Mouse (Mus musculus) spleen, adult 2 months (tissue): Measurements from ENCODE around the gene Mark1. TPM values are rescaled to one million over a fixed set of nuclear protein-coding genes. Genes with fewer than 3 reads are reported as not detected.

ENCODE experiments used
- DNase-seq, 2 experiments: peaks; one replicate each; pipeline versions ENCODE4 v3.0.0 to v3.0.0-alpha.2; 2012 to 2021; ENCODE audit warnings: low spot score in 2 of 2, low read depth in 1 of 2
- H3K27ac ChIP-seq: fragments of 200-500 bp; 2 replicates; pipeline ENCODE4 v1.5.1; 2012; ENCODE audit warnings: low read length, inconsistent platforms; ENCODE audit not compliant: insufficient read depth
- H3K27me3 ChIP-seq: fragments of 200-500 bp; 2 replicates; pipeline ENCODE4 v1.6.1; 2012; ENCODE audit warnings: mild to moderate bottlenecking, moderate library complexity, low read length, inconsistent platforms; ENCODE audit not compliant: control insufficient read depth, insufficient read depth
- H3K36me3 ChIP-seq: fragments of 200-500 bp; 2 replicates; pipeline ENCODE4 v1.6.1; 2012; ENCODE audit warnings: mild to moderate bottlenecking, low read length, inconsistent platforms; ENCODE audit not compliant: control insufficient read depth, insufficient read depth
- H3K4me1 ChIP-seq: fragments of 200-500 bp; 2 replicates; pipeline ENCODE4 v1.6.1; 2011; ENCODE audit warnings: inconsistent platforms; ENCODE audit not compliant: control insufficient read depth, insufficient read depth, insufficient read length
- H3K4me3 ChIP-seq: fragments of 200-500 bp; 2 replicates; pipeline ENCODE4 v1.5.1; 2011; ENCODE audit warnings: mild to moderate bottlenecking, inconsistent platforms; ENCODE audit not compliant: insufficient read depth, insufficient read length; ENCODE audit errors: extremely low read depth
- CTCF ChIP-seq: fragments of 200-500 bp; IDR thresholded peaks from 2 replicates; pipeline ENCODE4 v1.5.1; 2011; ENCODE audit warnings: mild to moderate bottlenecking, inconsistent platforms; ENCODE audit not compliant: insufficient read depth, insufficient read length, insufficient replicate concordance; ENCODE audit errors: extremely low read depth
- POLR2A ChIP-seq: fragments of 200-500 bp; IDR thresholded peaks from 2 replicates; pipeline ENCODE4 v1.6.1; 2011; ENCODE audit warnings: low read depth, low read length, inconsistent platforms
- WGBS: fragments of 180-500 bp; shearing (Covaris S2); methylation state at CpG from one replicate; pipeline ENCODE4 v1.1.7; 2018; 5-methylcytosine and 5-hydroxymethylcytosine counted together
- polyA plus RNA-seq: library from polyadenylated mRNA; depleted of rRNA; stranded (reverse); fragments of >200 nt; gene quantifications from 2 replicates; pipeline ENCODE4 v1.2.3, GENCODE M21; 2012

The Mark1 gene
- polyA plus RNA-seq, 1 experiment, result 1.6 TPM

- peaks cover 3% of the 10 kb centered on the region; the same call in 1 of the 2 replicates for H3K4me1 ChIP-seq
- no peak overlapping the region for H3K27ac ChIP-seq
- H3K36me3 ChIP-seq, result no peaks in the 10 kb centered on the region
- WGBS, result 95% methylated on average over 18 of the region's 18 CpGs
- TF ChIP-seq POLR2A (no peak), CTCF (no peak)
- no peak overlapping the region for H3K4me3 ChIP-seq
- no peak for DNase-seq
- no peaks in the 10 kb centered on the region for H3K27me3 ChIP-seq
Measured at GRCm38 (mm10) chr1:184912336-184912735, 87.0 kb downstream of the Mark1 start.

- Histone ChIP-seq H3K4me1 (peaks cover 3% of the 10 kb centered on the region; the same call in 1 of the 2 replicates), H3K36me3 (no peaks in the 10 kb centered on the region), H3K27ac (no peak overlapping the region), H3K4me3 (no peak overlapping the region), H3K27me3 (no peaks in the 10 kb centered on the region)
- TF ChIP-seq POLR2A, result no peak
- no peak for TF ChIP-seq CTCF
- DNase-seq, result no peak
- WGBS, result 73% methylated on average over 6 of the region's 6 CpGs
Measured at GRCm38 (mm10) chr1:184911861-184912260, 87.5 kb downstream of the Mark1 start.

DNA sequence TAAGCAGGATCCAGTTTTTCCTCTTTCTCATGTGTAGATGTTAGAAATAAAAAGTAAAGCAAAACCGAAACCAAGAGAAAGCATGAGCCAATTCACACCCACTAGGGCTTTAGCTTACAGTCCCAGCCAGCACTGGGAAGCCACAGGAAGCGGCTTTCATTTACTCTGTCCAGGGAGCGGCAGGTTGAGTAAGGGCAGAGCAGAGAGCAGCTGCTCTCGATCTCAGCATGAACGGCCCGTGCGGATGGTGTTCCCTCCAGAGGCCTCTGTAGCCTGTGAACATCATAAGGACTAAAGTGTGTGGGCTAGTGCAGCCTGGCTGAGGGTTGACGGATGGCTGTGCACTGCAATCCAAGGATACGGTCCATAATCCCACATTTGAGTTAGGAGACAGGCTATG, 90.8 kb downstream of the Mark1 start:
- Histone ChIP-seq H3K4me3 (peak overlapping the region; percentile 37; the same call in 1 of the 2 replicates), H3K27me3 (no peaks in the 10 kb centered on the region), H3K4me1 (peaks cover 3% of the 10 kb centered on the region; the same call in 1 of the 2 replicates), H3K36me3 (no peaks in the 10 kb centered on the region), H3K27ac (no peak overlapping the region)
- no peak for TF ChIP-seq CTCF
- TF ChIP-seq POLR2A, result no peak
- DNase-seq, result no peak
- WGBS, result 15% methylated on average over 9 of the region's 9 CpGs

GRCm38 (mm10) chr1:184905904-184906745, 93.2 kb downstream of the Mark1 start:
- H3K4me3 ChIP-seq, result no peak overlapping the region
- WGBS, result 94% methylated on average over 12 of the region's 12 CpGs
- TF ChIP-seq CTCF (no peak), POLR2A (no peak)
- no peaks in the 10 kb centered on the region for H3K36me3 ChIP-seq
- DNase-seq, result no peak
- peaks cover 3% of the 10 kb centered on the region; the same call in 1 of the 2 replicates for H3K4me1 ChIP-seq
- H3K27me3 ChIP-seq, result no peaks in the 10 kb centered on the region
- H3K27ac ChIP-seq, result no peak overlapping the region

GRCm38 (mm10) chr1:184905371-184905770, 94.0 kb downstream of the Mark1 start:
- H3K4me3 ChIP-seq, result no peak overlapping the region
- WGBS, result 92% methylated on average over 19 of the region's 19 CpGs
- no peaks in the 10 kb centered on the region for H3K36me3 ChIP-seq
- no peaks in the 10 kb centered on the region for H3K27me3 ChIP-seq
- H3K27ac ChIP-seq, result no peak overlapping the region
- H3K4me1 ChIP-seq, result peaks cover 3% of the 10 kb centered on the region; the same call in 1 of the 2 replicates
- DNase-seq, result no peak
- TF ChIP-seq POLR2A, result no peak
- no peak for TF ChIP-seq CTCF

GRCm38 (mm10) chr1:184903697-184904096, 95.7 kb downstream of the Mark1 start:
- WGBS, result 88% methylated on average over 7 of the region's 7 CpGs
- H3K36me3 ChIP-seq, result no peaks in the 10 kb centered on the region
- TF ChIP-seq CTCF, result no peak
- TF ChIP-seq POLR2A, result no peak
- no peak overlapping the region for H3K27ac ChIP-seq
- H3K27me3 ChIP-seq, result no peaks in the 10 kb centered on the region
- H3K4me1 ChIP-seq, result peaks cover 2% of the 10 kb centered on the region; the same call in 1 of the 2 replicates
- DNase-seq, result no peak
- H3K4me3 ChIP-seq, result no peak overlapping the region

DNA sequence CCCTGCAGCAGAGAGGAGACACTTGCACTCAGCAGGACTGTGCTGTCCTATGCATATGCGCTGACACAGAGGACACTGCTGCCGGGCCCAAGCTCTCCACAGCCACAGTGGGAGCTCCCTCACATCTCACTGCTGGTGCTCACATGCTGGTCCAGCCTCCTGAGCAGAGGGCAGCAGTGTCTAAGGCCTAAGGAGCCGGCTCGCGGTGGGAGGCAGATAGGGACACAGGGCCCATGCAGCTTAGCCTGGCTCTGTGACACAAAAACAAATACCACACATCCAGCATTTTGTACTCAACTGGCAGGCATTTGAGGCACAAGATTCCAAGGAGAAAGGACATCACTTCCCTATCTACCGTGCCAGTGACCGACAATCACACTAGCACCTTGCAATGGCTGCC, 96.5 kb downstream of the Mark1 start:
- Histone ChIP-seq H3K27me3 (no peaks in the 10 kb centered on the region), H3K36me3 (no peaks in the 10 kb centered on the region), H3K27ac (no peak overlapping the region), H3K4me1 (no peaks in the 10 kb centered on the region), H3K4me3 (no peak overlapping the region)
- WGBS, result 97% methylated on average over 7 of the region's 7 CpGs
- TF ChIP-seq CTCF, result no peak
- no peak for TF ChIP-seq POLR2A
- DNase-seq, result no peak
